Mouse (Mus musculus) monocyte, adult 2 months (primary cell): ENCODE data around the gene Gins2.

Experiments
- DNase-seq, 2 experiments: peaks; one replicate each; pipeline ENCODE4 v3.0.0; 2022; ENCODE audit warnings: low spot score in 2 of 2, low read depth in 1 of 2

The Gins2 gene

DNA sequence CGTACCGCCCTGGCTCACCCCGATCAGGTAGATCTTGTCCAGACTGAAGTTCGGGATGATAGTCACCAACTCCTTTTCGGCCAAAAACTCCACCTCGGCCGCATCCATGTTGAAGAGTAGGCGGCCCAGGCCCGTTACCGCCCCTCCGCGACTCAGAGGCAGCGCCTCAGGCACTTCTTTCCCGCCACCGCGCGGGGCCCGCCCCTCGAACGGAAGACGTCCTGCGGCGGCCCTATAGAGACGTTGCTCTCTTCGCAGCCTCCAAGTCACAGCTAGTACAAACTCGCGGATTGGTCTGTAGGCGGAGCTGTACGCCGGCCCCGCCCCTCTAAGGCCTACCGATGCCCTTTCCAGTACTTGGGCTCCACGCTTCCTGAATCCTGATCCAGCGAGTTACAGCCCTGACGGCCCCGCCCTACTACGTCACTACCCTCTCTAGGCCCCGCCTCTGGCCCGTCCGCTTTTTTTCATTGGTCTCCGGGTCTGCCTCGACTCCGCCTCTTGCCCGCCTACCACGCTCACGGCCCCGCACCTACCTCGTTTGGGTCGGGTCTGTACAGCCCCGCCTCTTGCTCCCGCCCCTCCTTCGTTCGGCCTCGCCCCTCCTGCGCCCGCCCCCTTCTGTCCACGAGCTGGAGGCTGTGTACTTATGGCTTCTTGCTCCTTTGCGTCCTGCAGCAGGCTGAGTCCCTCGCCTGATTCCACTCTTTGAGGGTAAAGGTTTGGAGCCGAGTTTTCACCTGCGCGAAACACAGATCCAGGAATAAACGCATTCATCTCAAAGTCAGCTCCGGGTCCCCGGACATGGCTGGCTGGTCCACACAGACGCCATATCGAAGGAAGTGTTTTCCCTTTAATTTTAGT, at the start of gene Gins2:
Gene Gins2 (minus strand): TSS at position 397 of the 864 bp plus-strand sequence.
- DNase-seq, result peak; percentile 99

- DNase-seq, result peak in 1 of 2 experiments; percentile 12
Measured at GRCm38 (mm10) chr8:120634329-120634839, 45.3 kb upstream of the Gins2 start.

DNA sequence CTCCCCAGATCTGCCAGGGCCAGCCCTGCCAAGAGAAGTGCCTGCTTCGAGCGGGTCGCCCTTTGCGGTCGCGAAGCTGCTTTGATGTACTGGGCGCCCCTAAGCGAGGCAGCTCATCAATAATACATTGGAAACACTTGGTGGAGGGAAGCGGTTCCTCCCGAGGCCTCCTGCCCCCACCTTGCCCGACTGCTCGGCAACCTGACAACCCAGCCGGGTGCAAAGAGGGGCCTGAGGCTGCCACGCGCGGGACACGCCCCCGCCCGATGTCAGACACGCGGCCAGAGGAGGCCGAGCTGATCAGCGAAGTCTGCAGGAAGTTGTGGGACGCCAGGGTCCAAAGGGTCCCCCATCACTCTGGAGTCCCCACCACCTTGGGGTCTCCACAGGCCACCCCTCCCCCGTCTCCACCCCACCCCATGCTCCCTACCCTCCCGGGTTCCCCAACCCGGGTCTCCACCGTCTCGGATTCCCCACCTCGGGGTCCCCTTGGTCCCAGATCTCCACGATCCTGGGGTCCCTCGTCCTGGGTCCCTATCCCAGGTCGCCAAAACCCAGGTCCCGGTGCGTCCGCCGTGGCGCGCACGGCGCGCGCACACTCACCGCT, 44.7 kb upstream of the Gins2 start:
- DNase-seq, result no peak

GRCm38 (mm10) chr8:120632969-120633664, 44.0 kb upstream of the Gins2 start:
- DNase-seq, result no peak

DNA sequence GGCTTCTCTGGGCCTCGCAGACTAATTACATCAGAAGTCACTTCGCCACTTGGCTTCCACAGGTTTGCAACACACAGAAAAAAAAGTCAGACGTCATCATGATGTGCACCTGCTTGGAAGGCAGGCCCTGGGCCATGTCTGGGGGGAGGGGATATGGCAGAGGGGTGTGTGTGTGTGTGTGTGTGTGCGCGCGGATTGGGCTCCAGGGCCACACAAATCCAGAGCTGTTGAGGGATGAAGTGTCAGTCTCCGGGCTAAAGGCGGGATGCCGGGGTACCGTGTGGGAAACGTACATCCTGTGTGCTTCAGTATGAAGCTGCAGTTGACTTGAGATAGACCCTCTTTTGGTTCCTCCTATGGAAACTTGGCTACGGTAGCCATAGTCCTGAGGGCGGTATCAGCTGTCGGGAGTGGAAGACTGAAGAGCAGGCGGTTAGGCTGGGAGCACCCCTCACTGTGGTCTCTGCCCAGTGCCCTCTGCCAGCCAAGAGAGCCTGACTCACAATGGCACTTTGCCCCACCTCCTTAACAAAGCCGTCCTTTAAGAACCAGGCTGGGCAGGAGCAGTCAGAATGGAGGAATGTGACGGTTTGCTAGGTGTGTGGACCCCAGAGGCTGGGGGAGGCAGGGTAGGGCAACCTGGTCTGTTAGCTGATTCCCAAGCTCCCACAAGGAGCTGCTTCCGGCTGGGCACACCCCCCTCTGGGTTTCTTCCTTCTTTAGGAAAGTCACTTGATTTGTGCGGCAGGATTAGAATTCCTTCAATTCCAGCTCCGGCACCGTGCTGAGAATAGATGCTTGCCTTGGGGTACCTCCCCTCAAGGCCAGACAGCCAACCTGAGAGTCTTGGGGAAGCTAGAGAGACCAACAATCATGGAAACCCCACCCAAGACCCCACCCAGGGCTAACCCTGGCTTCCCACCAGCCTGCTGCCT, 42.6 kb upstream of the Gins2 start:
- DNase-seq, result no peak

DNA sequence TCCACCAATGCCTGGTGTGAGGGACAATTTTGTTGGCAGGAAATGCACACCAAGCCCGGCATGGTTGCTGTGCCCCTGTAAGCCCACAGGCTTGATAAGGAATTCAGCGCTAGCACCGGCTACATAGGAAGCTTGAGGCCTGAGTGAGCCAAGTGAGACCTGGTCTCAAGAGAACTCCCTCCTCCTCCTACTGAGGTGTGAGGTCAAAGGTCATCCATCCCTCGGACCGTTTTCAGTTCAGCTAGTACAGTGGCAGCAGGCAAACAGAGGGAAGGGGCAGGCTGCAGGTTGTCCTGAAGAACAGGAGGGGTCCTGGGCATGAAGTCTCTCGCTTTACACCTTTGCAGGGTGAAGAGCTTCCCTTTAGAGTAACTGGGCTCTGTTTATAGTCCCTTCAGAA, 41.7 kb upstream of the Gins2 start:
- DNase-seq, result no peak

GRCm38 (mm10) chr8:120630031-120630430, 40.9 kb upstream of the Gins2 start:
- DNase-seq, result no peak

DNA sequence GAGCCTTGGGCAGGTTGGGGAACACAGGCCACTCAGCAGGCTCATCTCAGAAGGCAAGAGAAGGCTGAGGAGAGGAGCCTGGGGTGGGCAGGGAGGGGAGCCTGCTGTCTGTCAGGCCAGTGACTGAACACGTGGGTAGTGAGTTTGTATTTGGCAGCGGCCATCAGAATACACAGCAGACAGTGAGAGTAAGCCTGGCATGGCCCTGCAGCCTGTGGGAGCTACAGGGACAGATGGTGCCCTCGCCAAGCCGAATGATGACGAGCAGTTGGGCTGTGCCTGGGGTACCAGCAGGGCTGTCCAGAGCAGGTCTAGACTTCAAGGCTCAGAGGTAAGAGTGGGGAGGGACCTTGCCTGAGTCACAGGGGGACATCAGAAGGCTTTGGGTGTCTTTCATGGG, 38.2 kb upstream of the Gins2 start:
- DNase-seq, result no peak

DNA sequence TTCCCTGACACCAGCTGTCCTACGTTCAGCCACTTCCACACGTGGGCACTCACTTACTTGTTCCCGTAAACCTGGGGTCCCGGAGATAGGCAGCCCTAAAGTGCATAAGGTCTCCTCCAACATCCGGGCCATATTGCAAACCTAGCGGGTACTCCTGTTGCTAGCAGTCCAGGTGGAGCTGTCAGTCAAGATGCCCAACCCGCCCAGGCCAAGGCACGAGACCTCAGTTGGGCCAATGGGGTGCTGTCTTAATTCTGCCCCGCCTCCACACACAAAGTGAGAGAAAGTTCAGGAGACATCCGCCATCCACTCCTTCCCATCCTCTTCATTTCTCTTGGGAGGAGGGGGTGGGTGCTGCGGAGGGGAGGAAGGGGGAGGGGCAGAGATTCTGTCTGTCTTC, 37.4 kb upstream of the Gins2 start:
- no peak for DNase-seq

DNA sequence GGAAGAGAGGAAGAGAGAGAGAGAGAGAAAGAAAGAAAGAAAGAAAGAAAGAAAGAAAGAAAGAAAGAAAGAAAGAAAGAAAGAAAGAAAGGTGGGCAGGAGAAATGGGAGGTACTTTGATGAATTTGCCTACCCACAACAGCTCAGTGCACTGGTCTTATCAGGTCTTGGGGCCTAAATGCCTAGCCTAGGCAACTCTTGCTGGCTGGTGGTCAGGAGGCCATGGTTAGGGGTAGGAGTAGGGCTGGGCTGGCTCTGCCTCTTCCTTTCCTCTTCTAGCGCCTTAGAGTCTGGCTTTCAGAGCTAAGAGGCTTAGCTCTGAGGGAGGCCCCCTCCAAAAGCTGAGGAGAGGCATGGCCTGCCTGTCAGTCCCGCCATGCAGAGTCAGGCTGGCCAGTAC, 34.5 kb upstream of the Gins2 start:
- DNase-seq, result no peak

- DNase-seq, result no peak
Measured at GRCm38 (mm10) chr8:120622161-120622560, 33.1 kb upstream of the Gins2 start.

- no peak for DNase-seq
Measured at GRCm38 (mm10) chr8:120620441-120620840, 31.3 kb upstream of the Gins2 start.

DNA sequence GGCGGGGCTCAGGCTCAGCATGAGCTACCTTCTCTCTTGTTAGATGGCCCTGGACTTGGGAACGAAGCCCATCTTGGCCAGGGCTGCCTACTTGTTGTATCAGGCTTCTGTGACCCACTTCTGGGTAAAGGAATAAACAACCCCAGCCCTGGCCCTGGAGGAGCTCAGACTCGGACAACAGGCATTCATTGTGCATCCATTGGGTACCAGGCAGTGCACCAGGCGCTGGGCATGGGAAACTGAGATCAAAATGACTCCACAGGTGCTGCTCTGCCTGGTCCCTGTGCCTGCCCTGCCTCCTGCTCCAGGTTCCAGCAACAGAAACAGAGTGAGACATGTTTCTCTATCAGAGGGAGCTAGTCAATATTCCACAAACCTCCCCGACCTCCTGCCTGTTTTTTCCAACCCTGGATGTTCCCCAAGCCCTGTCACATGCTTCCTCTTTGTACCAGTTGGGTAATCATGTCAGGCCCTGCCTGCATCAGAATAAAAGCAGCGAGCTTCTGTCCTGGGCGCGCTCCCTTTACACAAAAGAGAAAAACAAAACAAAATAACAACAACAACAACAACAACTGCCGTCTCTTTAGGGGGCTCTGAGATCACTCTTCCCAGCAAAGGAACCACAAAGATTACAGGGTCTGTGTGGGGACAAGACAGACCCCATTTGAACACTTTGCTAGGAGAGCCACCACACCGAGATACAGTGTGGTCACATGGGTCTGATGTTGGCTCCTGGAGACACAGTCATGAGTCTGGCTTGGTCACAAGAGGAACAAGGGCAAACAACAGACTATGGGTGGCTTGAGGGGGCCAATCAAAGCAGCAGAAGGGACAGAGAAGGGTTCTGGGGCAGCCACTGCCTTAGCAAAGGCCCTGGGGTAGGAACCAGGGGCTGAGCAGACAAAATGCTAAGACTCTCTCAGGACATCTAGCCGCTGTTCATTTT, 30.4 kb upstream of the Gins2 start:
- DNase-seq, result no peak

GRCm38 (mm10) chr8:120618110-120618509, 29.0 kb upstream of the Gins2 start:
- peak in 1 of 2 experiments; percentile 61 for DNase-seq

- no peak for DNase-seq
Measured at GRCm38 (mm10) chr8:120616663-120617626, 27.8 kb upstream of the Gins2 start.

DNA sequence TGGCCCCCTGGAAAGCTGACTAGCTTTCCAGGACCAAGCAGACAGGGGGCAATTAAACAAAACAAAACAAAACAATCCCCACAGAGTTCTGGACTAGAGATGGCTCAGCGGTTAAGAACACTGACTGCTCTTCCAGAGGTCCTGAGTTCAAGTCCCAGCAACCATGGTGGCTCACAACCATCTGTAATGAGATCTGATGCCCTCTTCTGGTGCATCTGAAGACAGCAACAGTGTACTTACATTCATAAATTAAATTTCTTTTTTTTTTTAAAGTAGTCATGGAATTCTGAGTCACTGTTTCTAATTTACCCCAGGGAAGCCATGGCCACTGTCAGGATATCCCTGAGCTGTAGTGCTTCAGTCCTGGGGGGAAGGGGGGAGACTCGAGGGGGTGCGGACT, 25.4 kb upstream of the Gins2 start:
- DNase-seq, result no peak

GRCm38 (mm10) chr8:120610824-120611223, 21.7 kb upstream of the Gins2 start:
- no peak for DNase-seq

- DNase-seq, result peak in 1 of 2 experiments; percentile 56
Measured at GRCm38 (mm10) chr8:120607885-120608284, 18.8 kb upstream of the Gins2 start.
